Mouse (Mus musculus) CH12.LX (cell line): ENCODE data around the gene Eif2b5. TPM values are rescaled to one million over a fixed set of nuclear protein-coding genes. Genes with fewer than 3 reads are reported as not detected.

ENCODE experiments used
- DNase-seq: peaks from one replicate; pipeline ENCODE4 v3.0.0-alpha.2; 2013; ENCODE audit errors: extremely low read depth
- H3K27ac ChIP-seq: 2 replicates; pipeline ENCODE4 v1.5.1; 2012; ENCODE audit warnings: low read depth, mild to moderate bottlenecking, control low read depth, moderate library complexity; ENCODE audit not compliant: insufficient read depth
- H3K27me3 ChIP-seq: replicated peaks from 2 replicates; pipeline ENCODE3; 2012; ENCODE audit warnings: inconsistent platforms
- H3K36me3 ChIP-seq, 2 experiments: replicated peaks in 1 of 2; 2 replicates each; pipeline versions ENCODE3 to v1.6.1; 2012; ENCODE audit warnings: inconsistent platforms in 1 of 2, low read length in 1 of 2, mild to moderate bottlenecking in 1 of 2, mixed read lengths in 1 of 2, moderate library complexity in 1 of 2; ENCODE audit not compliant: control insufficient read depth in 1 of 2, insufficient read depth in 1 of 2
- H3K4me1 ChIP-seq, 2 experiments: 2 replicates each; pipeline ENCODE4 v1.6.1; 2012; ENCODE audit warnings: inconsistent platforms in 1 of 2, moderate library complexity in 1 of 2; ENCODE audit not compliant: insufficient read depth in 2 of 2, control insufficient read depth in 1 of 2
- H3K4me2 ChIP-seq: 2 replicates; pipeline ENCODE4 v1.6.1; 2012; ENCODE audit warnings: low read depth, mild to moderate bottlenecking, control low read depth; ENCODE audit not compliant: poor library complexity, insufficient read depth, severe bottlenecking
- H3K4me3 ChIP-seq, 3 experiments: fragments of 150-350 bp in 1 of 3; sonication (generic) in 1 of 3; replicated peaks in 1 of 3; 2 replicates each; pipeline versions ENCODE3 to v1.5.1; 2011 to 2012; ENCODE audit warnings: low read depth in 2 of 3, low read length in 2 of 3, mild to moderate bottlenecking in 2 of 3, moderate library complexity in 2 of 3, control low read depth in 1 of 3, improper control_type of control experiment in 1 of 3, inconsistent platforms in 1 of 3, mixed read lengths in 1 of 3; ENCODE audit not compliant: poor library complexity in 1 of 3
- H3K79me2 ChIP-seq: replicated peaks from 2 replicates; pipeline ENCODE4 v1.6.1; 2012; ENCODE audit warnings: mild to moderate bottlenecking, moderate library complexity; ENCODE audit not compliant: control insufficient read depth, poor library complexity, insufficient read depth, severe bottlenecking; ENCODE audit errors: extremely low read depth
- H3K9ac ChIP-seq: 2 replicates; pipeline ENCODE4 v1.6.1; 2012; ENCODE audit warnings: low read depth, mild to moderate bottlenecking, control low read depth, moderate library complexity; ENCODE audit not compliant: insufficient read depth
- H3K9me3 ChIP-seq: replicated peaks from 2 replicates; pipeline ENCODE3; 2012; ENCODE audit warnings: low read length, inconsistent platforms, mixed read lengths
- BHLHE40 ChIP-seq: IDR thresholded peaks from 2 replicates; pipeline ENCODE4 v1.6.1; 2011; ENCODE audit warnings: mild to moderate bottlenecking, low read depth, low read length, improper control_type of control experiment
- CHD1 ChIP-seq: IDR thresholded peaks from 2 replicates; pipeline ENCODE4 v1.6.1; 2012; ENCODE audit warnings: low read depth, low read length, improper control_type of control experiment, inconsistent platforms
- CHD2 ChIP-seq: IDR thresholded peaks from 2 replicates; pipeline ENCODE4 v1.6.1; 2011; ENCODE audit warnings: low read length, improper control_type of control experiment
- CTCF ChIP-seq, 2 experiments: IDR thresholded peaks in 1 of 2; conservative IDR thresholded peaks in 1 of 2; 2 replicates each; pipeline ENCODE4 v1.5.1; 2011 to 2012; ENCODE audit warnings: low read depth in 2 of 2, low read length in 2 of 2, improper control_type of control experiment in 1 of 2, inconsistent platforms in 1 of 2, mild to moderate bottlenecking in 1 of 2, moderate library complexity in 1 of 2
- E2F4 ChIP-seq: IDR thresholded peaks from 2 replicates; pipeline ENCODE4 v1.6.1; 2011; ENCODE audit warnings: low read depth, low read length, improper control_type of control experiment; ENCODE audit not compliant: insufficient replicate concordance
- ELF1 ChIP-seq: IDR thresholded peaks from 2 replicates; pipeline ENCODE4 v1.6.1; 2014; ENCODE audit warnings: low read depth, mild to moderate bottlenecking, inconsistent platforms, low read length, improper control_type of control experiment
- EP300 ChIP-seq: IDR thresholded peaks from 2 replicates; pipeline ENCODE4 v1.6.1; 2011; ENCODE audit warnings: low read length, improper control_type of control experiment
- ETS1 ChIP-seq: conservative IDR thresholded peaks from 2 replicates; pipeline ENCODE4 v1.6.1; 2012; ENCODE audit warnings: low read depth, mild to moderate bottlenecking, inconsistent platforms, low read length, improper control_type of control experiment, moderate library complexity
- GABPA ChIP-seq: IDR thresholded peaks from 2 replicates; pipeline ENCODE4 v1.6.1; 2012; ENCODE audit warnings: low read depth, low read length, improper control_type of control experiment, inconsistent platforms; ENCODE audit not compliant: insufficient replicate concordance
- HCFC1 ChIP-seq: IDR thresholded peaks from 2 replicates; pipeline ENCODE4 v1.6.1; 2012; ENCODE audit warnings: low read depth, mild to moderate bottlenecking, inconsistent platforms, low read length, improper control_type of control experiment
- IRF4 ChIP-seq: IDR thresholded peaks from 2 replicates; pipeline ENCODE4 v1.6.1; 2014; ENCODE audit warnings: low read depth, mild to moderate bottlenecking, inconsistent platforms, low read length, improper control_type of control experiment
- JUN ChIP-seq: IDR thresholded peaks from 2 replicates; pipeline ENCODE4 v1.6.1; 2011; ENCODE audit warnings: low read depth, mild to moderate bottlenecking, low read length, improper control_type of control experiment, moderate library complexity; ENCODE audit not compliant: insufficient read depth
- JUND ChIP-seq: conservative IDR thresholded peaks from 2 replicates; pipeline ENCODE4 v1.6.1; 2011; ENCODE audit warnings: low read depth, low read length, improper control_type of control experiment
- KAT2A ChIP-seq: IDR thresholded peaks from 2 replicates; pipeline ENCODE4 v1.6.1; 2012; ENCODE audit warnings: low read length, improper control_type of control experiment, inconsistent platforms; ENCODE audit not compliant: insufficient replicate concordance
- MAFK ChIP-seq: IDR thresholded peaks from 2 replicates; pipeline ENCODE4 v1.6.1; 2011; ENCODE audit warnings: low read length, improper control_type of control experiment; ENCODE audit not compliant: insufficient replicate concordance
- MAX ChIP-seq: IDR thresholded peaks from 2 replicates; pipeline ENCODE4 v1.6.1; 2011; ENCODE audit warnings: low read length, improper control_type of control experiment
- MAZ ChIP-seq: IDR thresholded peaks from 2 replicates; pipeline ENCODE4 v1.6.1; 2012; ENCODE audit warnings: low read depth, mild to moderate bottlenecking, inconsistent platforms, low read length, improper control_type of control experiment, moderate library complexity
- MEF2A ChIP-seq: IDR thresholded peaks from 2 replicates; pipeline ENCODE4 v1.6.1; 2014; ENCODE audit warnings: low read depth, mild to moderate bottlenecking, inconsistent platforms, low read length, improper control_type of control experiment, borderline replicate concordance
- MXI1 ChIP-seq: IDR thresholded peaks from 2 replicates; pipeline ENCODE4 v1.6.1; 2011; ENCODE audit warnings: mild to moderate bottlenecking, low read depth, low read length, improper control_type of control experiment
- MYC ChIP-seq: IDR thresholded peaks from 2 replicates; pipeline ENCODE4 v1.6.1; 2011; ENCODE audit warnings: low read depth, mild to moderate bottlenecking, improper control_type of control experiment, low read length
- NELFE ChIP-seq: IDR thresholded peaks from 2 replicates; pipeline ENCODE4 v1.6.1; 2011; ENCODE audit warnings: low read depth, low read length, improper control_type of control experiment
- NRF1 ChIP-seq: IDR thresholded peaks from 2 replicates; pipeline ENCODE4 v1.6.1; 2014; ENCODE audit warnings: low read depth, mild to moderate bottlenecking, inconsistent platforms, low read length, improper control_type of control experiment, moderate library complexity
- PAX5 ChIP-seq: IDR thresholded peaks from 2 replicates; pipeline ENCODE4 v1.6.1; 2012; ENCODE audit warnings: low read length, inconsistent platforms, mixed read lengths
- POLR2A ChIP-seq: IDR thresholded peaks from 2 replicates; pipeline ENCODE4 v1.6.1; 2011; ENCODE audit warnings: low read depth, mild to moderate bottlenecking, improper control_type of control experiment, low read length
- POLR2AphosphoS2 ChIP-seq: IDR thresholded peaks from 2 replicates; pipeline ENCODE4 v1.6.1; 2011; ENCODE audit warnings: low read depth, low read length, improper control_type of control experiment
- RAD21 ChIP-seq: IDR thresholded peaks from 2 replicates; pipeline ENCODE4 v1.6.1; 2011; ENCODE audit warnings: low read depth, mild to moderate bottlenecking, low read length, improper control_type of control experiment, moderate library complexity
- RCOR1 ChIP-seq: conservative IDR thresholded peaks from 2 replicates; pipeline ENCODE4 v1.6.1; 2012; ENCODE audit warnings: low read depth, mild to moderate bottlenecking, inconsistent platforms, low read length, improper control_type of control experiment
- SIN3A ChIP-seq: IDR thresholded peaks from 2 replicates; pipeline ENCODE4 v1.6.1; 2012; ENCODE audit warnings: low read length, improper control_type of control experiment, inconsistent platforms
- SMC3 ChIP-seq: IDR thresholded peaks from 2 replicates; pipeline ENCODE4 v1.6.1; 2011; ENCODE audit warnings: low read depth, low read length, improper control_type of control experiment
- TBP ChIP-seq: conservative IDR thresholded peaks from 2 replicates; pipeline ENCODE4 v1.6.1; 2011; ENCODE audit warnings: low read depth, low read length, improper control_type of control experiment
- TCF12 ChIP-seq: IDR thresholded peaks from 2 replicates; pipeline ENCODE4 v1.6.1; 2014; ENCODE audit warnings: low read depth, mild to moderate bottlenecking, inconsistent platforms, low read length, improper control_type of control experiment
- UBTF ChIP-seq: IDR thresholded peaks from 2 replicates; pipeline ENCODE4 v1.6.1; 2012; ENCODE audit warnings: low read depth, mild to moderate bottlenecking, inconsistent platforms, low read length, improper control_type of control experiment, moderate library complexity
- USF1 ChIP-seq: IDR thresholded peaks from 2 replicates; pipeline ENCODE4 v1.6.1; 2014; ENCODE audit warnings: low read depth, mild to moderate bottlenecking, inconsistent platforms, low read length, improper control_type of control experiment
- USF2 ChIP-seq: conservative IDR thresholded peaks from 2 replicates; pipeline ENCODE4 v1.6.1; 2011; ENCODE audit warnings: low read depth, low read length, improper control_type of control experiment
- ZC3H11A ChIP-seq: IDR thresholded peaks from 2 replicates; pipeline ENCODE4 v1.6.1; 2012; ENCODE audit warnings: low read depth, mild to moderate bottlenecking, inconsistent platforms, low read length, improper control_type of control experiment
- ZKSCAN1 ChIP-seq: IDR thresholded peaks from 2 replicates; pipeline ENCODE4 v1.6.1; 2012; ENCODE audit warnings: low read depth, inconsistent platforms, low read length, improper control_type of control experiment, borderline replicate concordance
- ZMIZ1 ChIP-seq: IDR thresholded peaks from 2 replicates; pipeline ENCODE4 v1.6.1; 2012; ENCODE audit warnings: low read depth, mild to moderate bottlenecking, inconsistent platforms, low read length, improper control_type of control experiment
- ZNF384 ChIP-seq: IDR thresholded peaks from 2 replicates; pipeline ENCODE4 v1.6.1; 2012; ENCODE audit warnings: low read depth, low read length, improper control_type of control experiment, inconsistent platforms
- dilution Hi-C: fragments of 300-500 bp; cut with MboI; formaldehyde crosslinking; loops from 2 replicates; pipeline ENCODE4 v1.14.3; 2020; ENCODE audit warnings: low sequenced_read_pairs; ENCODE audit not compliant: extremely low pct_unique_long_range_greater_than_20kb, extremely low pct_ligation_motif_present
- in situ Hi-C: fragments of 300-500 bp; cut with MboI; formaldehyde crosslinking; loops from 3 replicates; pipeline ENCODE4 v1.14.3; 2019; ENCODE audit warnings: low sequenced_read_pairs, low pct_ligation_motif_present, low pct_unique_long_range_greater_than_20kb, mixed read lengths
- polyA plus RNA-seq: library from polyadenylated mRNA; unstranded; fragments of >175 nt; gene quantifications from 2 replicates; pipeline ENCODE4 v1.2.1, GENCODE M21; 2012; ENCODE audit warnings: low read depth; ENCODE audit not compliant: insufficient read length
- total RNA-seq, 2 experiments: library from RNA; depleted of rRNA; stranded (reverse); fragments of 300-350 nt in 1 of 2; fragments of >200 nt in 1 of 2; gene quantifications; 2 replicates each; pipeline ENCODE4 v1.2.3; 2012 to 2014

Gene Eif2b5
- total and polyA plus RNA-seq, 3 experiments, result 139 to 183 (median 179) TPM

GRCm38 (mm10) chr16:20511277-20511847 lies 12.7 kb downstream of the Eif2b5 start:
- no peaks in the 10 kb centered on the region for H3K9me3 ChIP-seq
- H3K27me3 ChIP-seq, result no peaks in the 10 kb centered on the region
- DNase-seq, result peak; percentile 46
- peak overlapping the region; percentile 34 for H3K9ac ChIP-seq
- H3K36me3 ChIP-seq, result peaks cover 49 to 60% of the 10 kb centered on the region in 2 experiments
- peak overlapping the region; percentile 35; the same call in 1 of the 2 replicates for H3K4me2 ChIP-seq
- no peaks in the 10 kb centered on the region for H3K79me2 ChIP-seq
- H3K4me3 ChIP-seq, result no peak overlapping the region
- in situ Hi-C loops (no loop called here), dilution Hi-C loops (no loop called here)
- H3K27ac ChIP-seq, result no peak overlapping the region
- peaks cover 0 to 15% of the 10 kb centered on the region in 2 experiments; a peak in 3 of 4 replicates for H3K4me1 ChIP-seq
- TF ChIP-seq CTCF (conservative IDR thresholded peaks at IDR 0.05 in 1 of 2, IDR thresholded peaks at IDR 0.05 in 1 of 2; ENCODE audit: low read depth in 2 of 2, low read length in 2 of 2), result no peak
- TF ChIP-seq MYC, result no peak
- TF ChIP-seq ZMIZ1, result 0 out of 2 replicates have a peak, but pooled peaks have one; percentile 55
- TF ChIP-seq PAX5, result no peak
- TF ChIP-seq E2F4, result no peak
- TF ChIP-seq CHD1, result peak; percentile 99
- TF ChIP-seq MAX, result no peak; the same call in 1 of the 2 replicates
- TF ChIP-seq MAZ, result no peak
- no peak for TF ChIP-seq RCOR1
- TF ChIP-seq ZKSCAN1, result no peak
- TF ChIP-seq JUN, result no peak
- TF ChIP-seq GABPA, result no peak
- peak; percentile 60 for TF ChIP-seq POLR2AphosphoS2
- TF ChIP-seq USF1, result no peak
- no peak for TF ChIP-seq POLR2A
- TF ChIP-seq IRF4, result peak; percentile 66
- TF ChIP-seq ELF1, result no peak
- peak; percentile 69; the same call in 1 of the 2 replicates for TF ChIP-seq MEF2A
- TF ChIP-seq UBTF, result no peak
- TF ChIP-seq ZC3H11A, result no peak
- TF ChIP-seq SMC3, result no peak
- no peak for TF ChIP-seq MXI1
- TF ChIP-seq ZNF384, result no peak
- peak; percentile 76 for TF ChIP-seq EP300
- TF ChIP-seq ETS1, result peak; percentile 37; the same call in 1 of the 2 replicates
- peak; percentile 27; the same call in 1 of the 2 replicates for TF ChIP-seq MAFK
- no peak for TF ChIP-seq JUND
- no peak for TF ChIP-seq NRF1
- peak; percentile 28; the same call in 1 of the 2 replicates for TF ChIP-seq TCF12
- TF ChIP-seq RAD21, result no peak
- no peak for TF ChIP-seq USF2
- TF ChIP-seq CHD2, result peak; percentile 42; the same call in 1 of the 2 replicates
- 0 out of 2 replicates have a peak, but pooled peaks have one; percentile 20 for TF ChIP-seq BHLHE40
- no peak for TF ChIP-seq TBP
- TF ChIP-seq HCFC1, result no peak
- 0 out of 2 replicates have a peak, but pooled peaks have one; percentile 36 for TF ChIP-seq KAT2A
- peak; percentile 48; the same call in 1 of the 2 replicates for TF ChIP-seq SIN3A
- no peak for TF ChIP-seq NELFE
